Mouse (Mus musculus) hindbrain, embryonic 14.5 days (tissue): ENCODE measurements around the gene Cdk15. TPM values are rescaled to one million over a fixed set of nuclear protein-coding genes. Genes with fewer than 3 reads are reported as not detected.

ENCODE experiments used
- ATAC-seq: fragments of 200-750 bp; cut with Nextera tagmentation; 2 replicates; pipeline ENCODE4 v1.8.0; 2017; ENCODE audit warnings: moderate number of reproducible peaks, mild to moderate bottlenecking, moderate TSS enrichment, moderate library complexity; ENCODE audit not compliant: low FRiP score
- DNase-seq: peaks from one replicate; pipeline ENCODE4 v3.0.0-alpha.2; 2015; ENCODE audit warnings: low spot score
- H3K27ac ChIP-seq: fragments of 300-500 bp; sonication (generic); 2 replicates; pipeline ENCODE4 v1.5.1; 2014; ENCODE audit warnings: mild to moderate bottlenecking, moderate library complexity
- H3K27me3 ChIP-seq: fragments of 300-500 bp; sonication (generic); 2 replicates; pipeline ENCODE4 v1.6.1; 2014; ENCODE audit warnings: mild to moderate bottlenecking, low read length, mixed read lengths; ENCODE audit not compliant: control insufficient read depth, insufficient read depth
- H3K36me3 ChIP-seq: fragments of 300-500 bp; sonication (generic); replicated peaks from 2 replicates; pipeline ENCODE4 v1.6.1; 2014; ENCODE audit not compliant: control insufficient read depth, insufficient read depth
- H3K4me1 ChIP-seq: fragments of 300-500 bp; sonication (generic); replicated peaks from 2 replicates; pipeline ENCODE4 v1.6.1; 2014; ENCODE audit warnings: antibody characterized with exemption, low read length, mixed read lengths; ENCODE audit not compliant: control insufficient read depth, insufficient read depth
- H3K4me2 ChIP-seq: fragments of 300-500 bp; sonication (generic); replicated peaks from 2 replicates; pipeline ENCODE4 v1.6.1; 2014; ENCODE audit warnings: mild to moderate bottlenecking, moderate library complexity
- H3K4me3 ChIP-seq: fragments of 300-500 bp; sonication (generic); replicated peaks from 2 replicates; pipeline ENCODE4 v1.5.1; 2014; ENCODE audit warnings: mild to moderate bottlenecking, low read length
- H3K9ac ChIP-seq: fragments of 300-500 bp; sonication (generic); 2 replicates; pipeline ENCODE4 v1.6.1; 2014
- H3K9me3 ChIP-seq: fragments of 300-500 bp; sonication (generic); 2 replicates; pipeline ENCODE4 v1.6.1; 2016; ENCODE audit warnings: low read length; ENCODE audit not compliant: control insufficient read depth
- WGBS: fragments of 180-500 bp; shearing (Covaris S2); extraction: QIAGEN DNeasy Blood & Tissue Kit; methylation state at CpG from one replicate; pipeline ENCODE4 v1.1.7; 2014; 5-methylcytosine and 5-hydroxymethylcytosine counted together
- polyA plus RNA-seq: library from polyadenylated mRNA; unstranded; fragments of >200 nt; fragmentation: Nextera tagmentation; extraction: Ambion mirVana; gene quantifications from 2 replicates; pipeline ENCODE4 v1.2.1, GENCODE M21; 2014

The Cdk15 gene
- polyA plus RNA-seq, 1 experiment from 2014 or later = 0.88 TPM

GRCm38 (mm10) chr1:59360834-59361233 lies 104.1 kb downstream of the Cdk15 start:
- ATAC-seq (no peak), DNase-seq (no peak)
- Histone ChIP-seq H3K4me3 (no peak overlapping the region), H3K27me3 (no peaks in the 10 kb centered on the region), H3K36me3 (no peaks in the 10 kb centered on the region), H3K4me2 (no peak overlapping the region), H3K9me3 (no peaks in the 10 kb centered on the region), H3K4me1 (no peaks in the 10 kb centered on the region), H3K9ac (no peak overlapping the region), H3K27ac (no peak overlapping the region)
- 75% methylated on average over 3 of the region's 3 CpGs for WGBS

GRCm38 (mm10) chr1:59361460-59361859 lies 104.8 kb downstream of the Cdk15 start:
- DNase-seq (no peak), ATAC-seq (no peak)
- no peak overlapping the region for H3K27ac ChIP-seq
- no peak overlapping the region for H3K9ac ChIP-seq
- no peak overlapping the region for H3K4me3 ChIP-seq
- H3K27me3 ChIP-seq = no peaks in the 10 kb centered on the region
- H3K4me2 ChIP-seq = no peak overlapping the region
- WGBS = 73% methylated on average over 4 of the region's 4 CpGs
- H3K9me3 ChIP-seq = no peaks in the 10 kb centered on the region
- no peaks in the 10 kb centered on the region for H3K4me1 ChIP-seq
- no peaks in the 10 kb centered on the region for H3K36me3 ChIP-seq

GRCm38 (mm10) chr1:59361966-59362365 lies 105.3 kb downstream of the Cdk15 start:
- Histone ChIP-seq H3K4me3 (no peak overlapping the region), H3K27ac (no peak overlapping the region), H3K36me3 (no peaks in the 10 kb centered on the region), H3K9me3 (no peaks in the 10 kb centered on the region), H3K9ac (no peak overlapping the region), H3K27me3 (0 out of 2 replicates have a peak, but pooled peaks cover under 1% of the 10 kb centered on the region), H3K4me2 (no peak overlapping the region), H3K4me1 (no peaks in the 10 kb centered on the region)
- no peak for DNase-seq
- 89% methylated on average over 4 of the region's 4 CpGs for WGBS
- ATAC-seq = no peak

- Histone ChIP-seq H3K36me3 (no peaks in the 10 kb centered on the region), H3K4me2 (no peak overlapping the region), H3K27ac (no peak overlapping the region), H3K9me3 (no peaks in the 10 kb centered on the region), H3K9ac (no peak overlapping the region), H3K27me3 (0 out of 2 replicates have a peak, but pooled peaks cover 4% of the 10 kb centered on the region), H3K4me1 (no peaks in the 10 kb centered on the region), H3K4me3 (no peak overlapping the region)
- WGBS = 90% methylated on average over 9 of the region's 9 CpGs
- DNase-seq (no peak), ATAC-seq (no peak)
Observed at GRCm38 (mm10) chr1:59364463-59365040, 107.8 kb downstream of the Cdk15 start.

GRCm38 (mm10) chr1:59367928-59368648 lies 111.4 kb downstream of the Cdk15 start:
- no peaks in the 10 kb centered on the region for H3K9me3 ChIP-seq
- 35% methylated on average over 13 of the region's 13 CpGs for WGBS
- H3K4me2 ChIP-seq = no peak overlapping the region
- H3K4me1 ChIP-seq = no peaks in the 10 kb centered on the region
- H3K9ac ChIP-seq = no peak overlapping the region
- no peak for ATAC-seq
- no peak overlapping the region for H3K4me3 ChIP-seq
- 0 out of 2 replicates have a peak, but pooled peaks cover 4% of the 10 kb centered on the region for H3K27me3 ChIP-seq
- no peak overlapping the region for H3K27ac ChIP-seq
- H3K36me3 ChIP-seq = no peaks in the 10 kb centered on the region
- no peak for DNase-seq

- no peak overlapping the region for H3K9ac ChIP-seq
- ATAC-seq = no peak
- H3K4me3 ChIP-seq = no peak overlapping the region
- 0 out of 2 replicates have a peak, but pooled peaks cover 4% of the 10 kb centered on the region for H3K27me3 ChIP-seq
- H3K27ac ChIP-seq = no peak overlapping the region
- 79% methylated on average over 10 of the region's 10 CpGs for WGBS
- no peak for DNase-seq
- H3K4me2 ChIP-seq = no peak overlapping the region
- H3K4me1 ChIP-seq = no peaks in the 10 kb centered on the region
- no peaks in the 10 kb centered on the region for H3K36me3 ChIP-seq
- no peaks in the 10 kb centered on the region for H3K9me3 ChIP-seq
Observed at GRCm38 (mm10) chr1:59368649-59369319, 112.1 kb downstream of the Cdk15 start.

GRCm38 (mm10) chr1:59369320-59369685 lies 112.6 kb downstream of the Cdk15 start:
- no peak for ATAC-seq
- no peak overlapping the region for H3K4me2 ChIP-seq
- WGBS = 60% methylated on average over 7 of the region's 7 CpGs

GRCm38 (mm10) chr1:59370355-59370950 lies 113.7 kb downstream of the Cdk15 start:
- ATAC-seq = no peak
- no peak overlapping the region for H3K4me2 ChIP-seq
- 0 out of 2 replicates have a peak, but pooled peaks cover 4% of the 10 kb centered on the region for H3K27me3 ChIP-seq
- no peaks in the 10 kb centered on the region for H3K36me3 ChIP-seq
- no peak overlapping the region for H3K9ac ChIP-seq
- no peaks in the 10 kb centered on the region for H3K4me1 ChIP-seq
- DNase-seq = no peak
- H3K4me3 ChIP-seq = no peak overlapping the region
- H3K27ac ChIP-seq = no peak overlapping the region
- no peaks in the 10 kb centered on the region for H3K9me3 ChIP-seq

More at GRCm38 (mm10) chr1:59369320-59369685, 112.6 kb downstream of the Cdk15 start:
- no peak for DNase-seq
- Histone ChIP-seq H3K36me3 (no peaks in the 10 kb centered on the region), H3K4me3 (no peak overlapping the region), H3K27me3 (0 out of 2 replicates have a peak, but pooled peaks cover 4% of the 10 kb centered on the region), H3K27ac (no peak overlapping the region), H3K9ac (no peak overlapping the region), H3K9me3 (no peaks in the 10 kb centered on the region), H3K4me1 (no peaks in the 10 kb centered on the region)

GRCm38 (mm10) chr1:59376021-59376548 lies 119.4 kb downstream of the Cdk15 start:
- WGBS = 2% methylated on average over 13 of the region's 13 CpGs
- DNase-seq = no peak

More at GRCm38 (mm10) chr1:59376021-59376548, 119.4 kb downstream of the Cdk15 start:
- peak; percentile 77 for ATAC-seq
- Histone ChIP-seq H3K36me3 (no peaks in the 10 kb centered on the region), H3K4me2 (0 out of 2 replicates have a peak overlapping the region, but pooled peaks have one; percentile 23), H3K9ac (0 out of 2 replicates have a peak overlapping the region, but pooled peaks have one; percentile 9), H3K4me3 (no peak overlapping the region), H3K27me3 (no peaks in the 10 kb centered on the region), H3K4me1 (0 out of 2 replicates have a peak, but pooled peaks cover 4% of the 10 kb centered on the region), H3K9me3 (no peaks in the 10 kb centered on the region), H3K27ac (0 out of 2 replicates have a peak overlapping the region, but pooled peaks have one; percentile 6)
